Mouse (Mus musculus): Measurements from ENCODE around the gene Krt18.
"Not testable (repeated sequence)": the region's sequence is repeated elsewhere in the genome, so short reads cannot be mapped to it uniquely, and the experiment has no call there.

Krt18 gene

DNA sequence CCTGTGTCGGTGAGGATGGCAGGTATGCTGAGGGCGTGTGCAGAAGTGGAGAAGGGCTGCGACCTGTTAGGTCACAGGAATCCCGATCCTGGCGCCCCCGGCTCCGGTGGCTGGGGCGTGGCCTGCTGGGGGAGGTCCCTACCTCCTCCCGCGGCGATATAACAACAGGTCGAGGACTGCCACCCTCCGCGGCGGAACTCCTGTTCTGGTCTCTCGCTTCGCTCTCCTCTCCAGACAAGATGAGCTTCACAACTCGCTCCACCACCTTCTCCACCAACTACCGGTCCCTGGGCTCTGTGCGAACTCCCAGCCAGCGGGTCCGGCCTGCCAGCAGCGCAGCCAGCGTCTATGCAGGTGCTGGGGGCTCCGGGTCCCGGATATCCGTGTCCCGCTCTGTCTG lies at the start of gene Krt18:
Krt18 (plus strand) TSS at position 141 of the 400 bp plus-strand sequence.
- peak; percentile 69 for DNase-seq

DNA sequence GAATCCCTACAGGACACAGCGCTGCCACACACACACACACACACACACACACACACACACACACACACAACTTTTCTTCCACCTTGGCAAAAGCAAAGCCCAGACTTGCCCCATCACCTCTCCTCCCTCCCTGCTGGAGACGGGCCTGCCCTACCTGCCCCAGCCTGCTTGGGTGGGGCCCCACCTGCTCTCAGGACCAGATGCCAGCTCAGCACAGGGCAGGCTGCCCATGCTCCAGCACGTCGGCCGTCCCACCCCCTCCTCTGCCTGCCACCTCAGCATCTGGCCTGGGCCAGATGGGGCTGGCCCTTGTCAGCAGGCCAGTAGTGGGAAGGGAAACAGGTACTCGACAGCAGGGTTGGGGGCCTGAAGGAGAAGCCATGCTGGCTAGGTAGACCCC lies 47.1 kb upstream of the Krt18 start:
- DNase-seq: peak; percentile 84

- DNase-seq: no peak
These were observed 44.5 kb upstream of the Krt18 start for GRCm38 (mm10) chr15:101983315-101983948.

GRCm38 (mm10) chr15:101983949-101984601 lies 43.9 kb upstream of the Krt18 start:
- peak; percentile 96 for DNase-seq

DNA sequence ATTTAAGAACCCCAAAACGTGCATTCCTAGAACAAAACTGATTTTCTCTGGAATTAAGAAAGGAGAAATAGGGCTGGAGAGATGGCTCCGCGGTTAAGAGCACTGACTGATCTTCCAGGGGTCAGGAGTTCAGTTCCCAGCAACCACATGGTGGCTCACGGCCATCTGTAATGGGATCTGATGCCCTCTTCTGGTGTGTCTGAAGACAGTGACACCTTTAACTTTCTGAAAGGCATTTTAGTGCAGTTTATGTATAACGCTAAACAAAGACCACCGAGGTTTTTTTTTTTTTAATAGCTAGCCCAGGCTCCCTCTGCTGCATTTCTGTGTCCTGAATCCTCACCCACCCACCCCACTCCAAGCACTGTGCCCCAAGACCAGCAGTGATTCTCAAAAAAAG lies 43.2 kb upstream of the Krt18 start:
- DNase-seq: no peak

- DNase-seq: peak; percentile 94
These were observed 39.9 kb upstream of the Krt18 start for GRCm38 (mm10) chr15:101988119-101988518.

- no peak for DNase-seq
These were observed 39.3 kb upstream of the Krt18 start for GRCm38 (mm10) chr15:101988714-101989113.

- no peak for DNase-seq
These were observed 37.0 kb upstream of the Krt18 start for GRCm38 (mm10) chr15:101990946-101991345.

DNA sequence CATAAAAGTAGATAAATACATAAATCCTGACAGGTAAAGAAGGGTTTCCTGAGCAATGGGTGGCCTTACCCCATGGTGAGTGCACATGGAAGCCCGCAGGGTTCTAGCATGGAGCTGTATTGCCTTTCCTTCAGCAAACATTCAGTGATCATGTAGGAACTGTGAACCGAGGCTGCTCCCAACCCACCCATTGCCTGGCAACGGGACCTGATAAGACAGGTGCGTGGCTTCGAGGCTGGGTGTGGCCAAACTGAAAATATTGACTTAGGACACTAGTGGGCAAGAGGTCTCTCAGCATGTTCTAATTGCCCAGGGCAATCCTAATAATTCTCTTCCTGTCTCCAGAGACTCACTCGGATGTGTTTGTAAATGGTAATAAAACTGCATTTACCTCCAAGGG lies 33.6 kb upstream of the Krt18 start:
- no peak for DNase-seq

DNA sequence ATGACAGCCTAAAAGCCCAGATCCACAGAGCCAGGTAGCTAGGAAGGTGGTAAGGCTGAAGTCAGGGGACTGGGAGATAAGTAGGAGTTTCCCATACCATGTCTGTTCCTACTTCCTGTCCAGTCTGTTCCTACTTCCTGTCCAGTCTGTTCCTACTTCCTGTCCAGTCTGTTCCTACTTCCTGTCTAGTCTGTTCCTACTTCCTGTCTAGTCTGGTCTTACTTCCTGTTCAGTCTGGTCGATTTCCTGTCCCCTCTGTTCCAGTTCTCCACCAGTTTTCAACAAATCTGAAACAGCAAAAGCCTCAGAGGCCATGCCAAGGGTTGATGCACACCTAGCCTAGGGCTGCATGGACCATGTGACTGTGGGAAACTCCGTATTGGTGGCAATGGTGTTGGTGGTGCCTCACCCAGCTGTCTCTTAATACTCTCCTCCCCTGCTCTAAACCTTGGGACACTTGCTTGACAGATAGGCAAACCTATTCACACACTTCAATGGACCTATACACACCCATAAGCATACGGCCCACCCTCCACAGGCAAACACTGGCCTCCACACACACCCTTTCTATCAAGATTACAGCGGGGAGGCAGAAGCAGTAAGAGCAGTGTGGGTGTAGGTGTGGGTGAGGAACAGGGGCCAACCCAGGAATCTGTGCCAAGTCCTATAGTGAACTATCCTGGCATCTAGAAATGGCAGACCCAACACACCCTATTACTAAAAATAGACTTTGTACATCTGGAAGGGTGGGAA lies 32.3 kb upstream of the Krt18 start:
- no peak for DNase-seq

- not testable (repeated sequence) for DNase-seq
These were observed 31.4 kb upstream of the Krt18 start for GRCm38 (mm10) chr15:101996450-101997078.

DNA sequence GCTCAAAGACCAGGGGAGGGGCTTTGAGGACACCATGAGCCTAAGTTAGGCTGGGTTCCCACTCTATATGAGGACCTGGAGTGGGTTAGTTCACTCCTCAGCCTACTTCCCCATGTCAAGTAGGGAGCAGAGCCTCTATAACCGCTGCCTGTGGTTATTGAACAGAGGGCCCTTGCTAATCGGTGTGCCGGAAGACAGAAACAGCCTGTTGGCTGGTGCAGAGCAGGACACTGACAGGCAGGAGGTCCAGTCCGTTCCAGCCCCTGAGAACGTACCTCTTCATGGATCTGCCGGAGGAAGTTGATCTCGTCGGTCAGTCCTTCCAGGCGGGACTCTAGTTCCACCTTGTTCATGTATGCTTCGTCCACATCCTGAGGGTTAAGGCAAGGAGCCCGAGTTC lies 28.8 kb upstream of the Krt18 start:
- no peak for DNase-seq

DNA sequence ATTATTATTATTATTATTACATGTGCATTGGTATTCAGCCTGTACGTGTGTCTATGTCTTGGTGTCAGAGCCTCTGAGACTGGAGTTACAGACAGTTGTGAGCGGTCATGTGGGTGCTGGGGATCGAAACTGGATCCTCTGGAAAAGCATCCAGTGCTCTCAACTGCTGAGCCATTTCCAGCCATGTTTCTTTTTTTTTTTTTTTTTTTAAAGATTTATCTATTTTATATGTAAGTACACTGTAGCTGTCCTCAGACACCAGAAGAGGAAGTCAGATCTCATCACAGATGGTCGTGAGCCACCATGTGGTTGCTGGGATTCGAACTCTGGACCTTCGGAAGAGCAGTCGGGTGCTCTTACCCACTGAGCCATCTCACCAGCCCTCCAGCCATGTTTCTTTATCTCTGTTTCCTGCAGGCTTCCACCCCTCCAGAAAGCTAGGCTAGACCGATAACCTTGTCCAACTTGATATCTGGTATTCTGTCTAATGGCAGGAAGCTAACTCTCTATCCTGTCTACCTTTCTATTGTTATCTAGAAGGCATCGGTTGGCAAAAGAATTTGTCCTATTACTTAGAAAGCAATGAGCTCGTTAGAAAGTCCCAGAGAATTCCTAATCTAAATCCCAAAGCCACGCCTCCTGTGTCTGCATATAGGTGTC lies 28.2 kb upstream of the Krt18 start:
- DNase-seq: no peak

GRCm38 (mm10) chr15:102002646-102003488 lies 25.1 kb upstream of the Krt18 start:
- peak; percentile 71 for DNase-seq

- DNase-seq: peak; percentile 67
These were observed 24.5 kb upstream of the Krt18 start for GRCm38 (mm10) chr15:102003516-102003915.

- DNase-seq: peak; percentile 84
These were observed 23.8 kb upstream of the Krt18 start, which contains the start of gene Krt8 for GRCm38 (mm10) chr15:102004189-102004588. Krt8 (minus strand) TSS chr15:102004482.

GRCm38 (mm10) chr15:102005290-102005689 lies 22.7 kb upstream of the Krt18 start:
- no peak for DNase-seq

DNA sequence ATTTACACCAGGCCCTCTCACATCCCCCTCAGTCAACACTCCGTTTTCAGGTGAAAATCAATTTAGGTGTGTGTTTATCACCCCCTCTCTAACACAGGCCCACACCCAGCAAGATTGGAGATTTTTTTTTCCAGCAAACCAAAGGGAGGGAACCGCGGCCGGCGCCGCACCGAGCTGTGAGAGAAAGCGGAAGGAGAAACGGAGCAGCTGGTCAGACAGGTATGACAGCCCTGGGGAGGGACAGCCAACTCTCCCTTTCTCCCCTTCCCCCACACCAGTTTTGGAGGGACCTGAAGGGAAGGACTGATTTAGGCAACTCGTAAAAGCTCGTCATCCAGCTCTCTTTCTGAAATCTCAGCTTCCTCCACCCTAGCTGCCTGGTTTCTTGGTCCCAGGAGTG lies 21.7 kb upstream of the Krt18 start:
- peak; percentile 76 for DNase-seq

- peak; percentile 53 for DNase-seq
These were observed 20.6 kb upstream of the Krt18 start for GRCm38 (mm10) chr15:102007097-102008069.

DNA sequence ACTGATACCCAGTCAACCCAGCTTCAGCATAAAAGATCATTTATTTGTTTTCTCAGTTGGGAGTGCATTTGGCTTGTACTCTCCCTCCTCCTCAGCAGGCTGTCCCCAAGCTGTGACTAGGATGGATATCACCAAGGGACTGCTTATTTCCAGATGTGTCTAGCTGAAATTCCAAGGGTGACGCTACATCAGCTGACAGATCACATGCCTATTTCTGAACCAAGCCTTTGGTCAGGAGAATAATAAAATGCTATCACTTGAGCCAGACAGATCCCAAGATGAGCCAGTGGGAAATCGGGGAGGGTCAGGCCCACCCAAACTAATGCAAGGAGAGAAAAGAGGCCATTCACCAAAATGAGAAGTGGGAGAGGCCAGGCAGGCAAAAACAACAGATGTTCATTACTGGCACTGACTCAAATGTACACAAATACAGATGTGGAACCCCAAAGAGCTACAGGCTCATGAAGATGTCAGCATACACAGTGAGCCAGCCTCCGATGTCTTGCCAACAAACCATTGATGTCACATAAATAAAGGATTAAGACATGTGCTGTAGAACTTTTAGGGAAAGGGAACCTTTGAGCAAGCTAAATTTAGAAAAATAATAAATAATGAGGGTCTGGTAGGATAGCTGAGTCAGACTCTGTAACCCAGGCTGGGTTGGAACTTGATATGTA lies 17.3 kb upstream of the Krt18 start:
- DNase-seq: no peak

All from lung, postnatal 36 days (tissue).